Mouse (Mus musculus) stomach, embryonic 14.5 days (tissue): Measurements from ENCODE around the gene Tbc1d13. TPM values are rescaled to one million over a fixed set of nuclear protein-coding genes. Genes with fewer than 3 reads are reported as not detected.

Experiments
- ATAC-seq: fragments of 200-750 bp; cut with Nextera tagmentation; 2 replicates; pipeline ENCODE4 v1.8.0; 2017; ENCODE audit warnings: low read depth, moderate TSS enrichment; ENCODE audit not compliant: insufficient number of reproducible peaks, insufficient read depth, low FRiP score
- H3K27ac ChIP-seq: fragments of 300-500 bp; sonication (generic); 2 replicates; pipeline ENCODE4 v1.5.1; 2014; ENCODE audit warnings: mild to moderate bottlenecking, low read length, moderate library complexity, mixed read lengths
- H3K27me3 ChIP-seq: fragments of 300-500 bp; sonication (generic); 2 replicates; pipeline ENCODE4 v1.6.1; 2014; ENCODE audit warnings: low read length, control low read depth, mixed read lengths; ENCODE audit not compliant: control insufficient read depth, insufficient read depth
- H3K36me3 ChIP-seq: fragments of 300-500 bp; sonication (generic); 2 replicates; pipeline ENCODE4 v1.6.1; 2014; ENCODE audit warnings: mild to moderate bottlenecking, control low read depth, low read length, moderate library complexity, mixed read lengths; ENCODE audit not compliant: control insufficient read depth, insufficient read depth
- H3K4me1 ChIP-seq: fragments of 300-500 bp; sonication (generic); 2 replicates; pipeline ENCODE4 v1.6.1; 2014; ENCODE audit warnings: low read length, control low read depth, mixed read lengths; ENCODE audit not compliant: control insufficient read depth, insufficient read depth
- H3K4me2 ChIP-seq: fragments of 300-500 bp; sonication (generic); replicated peaks from 2 replicates; pipeline ENCODE4 v1.6.1; 2014; ENCODE audit warnings: low read depth, low read length, control low read depth
- H3K4me3 ChIP-seq: fragments of 300-500 bp; sonication (generic); 2 replicates; pipeline ENCODE4 v1.5.1; 2014; ENCODE audit warnings: low read depth, low read length, control low read depth
- H3K9ac ChIP-seq: fragments of 300-500 bp; sonication (generic); replicated peaks from 2 replicates; pipeline ENCODE4 v1.6.1; 2014; ENCODE audit warnings: low read depth, mild to moderate bottlenecking, control low read depth, low read length, moderate library complexity, mixed read lengths
- H3K9me3 ChIP-seq: fragments of 300-500 bp; sonication (generic); 2 replicates; pipeline ENCODE4 v1.6.1; 2016; ENCODE audit warnings: low read depth, low read length, control low read depth; ENCODE audit not compliant: control insufficient read depth
- WGBS: fragments of 180-500 bp; shearing (Covaris S2); extraction: QIAGEN DNeasy Blood & Tissue Kit; methylation state at CpG from one replicate; pipeline ENCODE4 v1.1.7; 2014; 5-methylcytosine and 5-hydroxymethylcytosine counted together
- polyA plus RNA-seq: library from polyadenylated mRNA; unstranded; fragments of >200 nt; fragmentation: Nextera tagmentation; extraction: Ambion mirVana; gene quantifications from 2 replicates; pipeline ENCODE4 v1.2.1, GENCODE M21; 2014

The Tbc1d13 gene
- polyA plus RNA-seq, 1 experiment from 2014 or later: 12.4 TPM

- Histone ChIP-seq H3K36me3 (peaks cover 22% of the 10 kb centered on the region), H3K4me2 (no peak overlapping the region), H3K27ac (no peak overlapping the region), H3K9me3 (no peaks in the 10 kb centered on the region), H3K4me3 (no peak overlapping the region), H3K27me3 (no peaks in the 10 kb centered on the region), H3K9ac (no peak overlapping the region), H3K4me1 (peaks cover 9% of the 10 kb centered on the region; the same call in 1 of the 2 replicates)
- no peak for ATAC-seq
- 72% methylated on average over 2 of the region's 2 CpGs for WGBS
These were observed 37.5 kb upstream of the Tbc1d13 start for GRCm38 (mm10) chr2:30095882-30096527.

GRCm38 (mm10) chr2:30100214-30100613, 33.3 kb upstream of the Tbc1d13 start:
- H3K4me3 ChIP-seq: no peak overlapping the region
- no peak for ATAC-seq
- H3K27ac ChIP-seq: no peak overlapping the region
- H3K36me3 ChIP-seq: peaks cover 41% of the 10 kb centered on the region
- 73% methylated on average over 4 of the region's 4 CpGs for WGBS
- no peaks in the 10 kb centered on the region for H3K9me3 ChIP-seq
- H3K9ac ChIP-seq: no peak overlapping the region
- no peaks in the 10 kb centered on the region for H3K4me1 ChIP-seq
- no peaks in the 10 kb centered on the region for H3K27me3 ChIP-seq
- no peak overlapping the region for H3K4me2 ChIP-seq

- H3K27ac ChIP-seq: no peak overlapping the region
- peaks cover 55% of the 10 kb centered on the region for H3K36me3 ChIP-seq
- no peak for ATAC-seq
- H3K4me3 ChIP-seq: no peak overlapping the region
- H3K4me1 ChIP-seq: no peaks in the 10 kb centered on the region
- H3K9ac ChIP-seq: no peak overlapping the region
- no peaks in the 10 kb centered on the region for H3K9me3 ChIP-seq
- H3K27me3 ChIP-seq: no peaks in the 10 kb centered on the region
- H3K4me2 ChIP-seq: no peak overlapping the region
These were observed 27.2 kb upstream of the Tbc1d13 start for GRCm38 (mm10) chr2:30106364-30106763.

- H3K9ac ChIP-seq: no peak overlapping the region
- no peaks in the 10 kb centered on the region for H3K4me1 ChIP-seq
- no peak for ATAC-seq
- no peaks in the 10 kb centered on the region for H3K27me3 ChIP-seq
- no peak overlapping the region for H3K27ac ChIP-seq
- H3K4me2 ChIP-seq: no peak overlapping the region
- H3K9me3 ChIP-seq: no peaks in the 10 kb centered on the region
- 91% methylated on average over 5 of the region's 5 CpGs for WGBS
- no peak overlapping the region for H3K4me3 ChIP-seq
- peaks cover 55% of the 10 kb centered on the region for H3K36me3 ChIP-seq
These were observed 25.9 kb upstream of the Tbc1d13 start for GRCm38 (mm10) chr2:30107646-30108045.

- no peak for ATAC-seq
- WGBS: 89% methylated on average over 4 of the region's 4 CpGs
- Histone ChIP-seq H3K4me3 (no peak overlapping the region), H3K4me1 (no peaks in the 10 kb centered on the region), H3K9me3 (no peaks in the 10 kb centered on the region), H3K27ac (no peak overlapping the region), H3K27me3 (no peaks in the 10 kb centered on the region), H3K9ac (no peak overlapping the region), H3K36me3 (peaks cover 50% of the 10 kb centered on the region), H3K4me2 (no peak overlapping the region)
These were observed 25.3 kb upstream of the Tbc1d13 start for GRCm38 (mm10) chr2:30108260-30108659.

GRCm38 (mm10) chr2:30111500-30111899, 22.0 kb upstream of the Tbc1d13 start:
- 87% methylated on average over 2 of the region's 2 CpGs for WGBS
- H3K27ac ChIP-seq: no peak overlapping the region
- ATAC-seq: no peak

GRCm38 (mm10) chr2:30112564-30112963, 21.0 kb upstream of the Tbc1d13 start:
- Histone ChIP-seq H3K27ac (no peak overlapping the region), H3K4me3 (no peak overlapping the region), H3K36me3 (peaks cover 27% of the 10 kb centered on the region), H3K27me3 (no peaks in the 10 kb centered on the region), H3K9me3 (no peaks in the 10 kb centered on the region), H3K4me2 (no peak overlapping the region), H3K9ac (no peak overlapping the region), H3K4me1 (no peaks in the 10 kb centered on the region)
- WGBS: 88% methylated on average over 5 of the region's 5 CpGs
- no peak for ATAC-seq

More at GRCm38 (mm10) chr2:30111500-30111899, 22.0 kb upstream of the Tbc1d13 start:
- Histone ChIP-seq H3K4me1 (no peaks in the 10 kb centered on the region), H3K9me3 (no peaks in the 10 kb centered on the region), H3K9ac (no peak overlapping the region), H3K27me3 (no peaks in the 10 kb centered on the region), H3K4me3 (no peak overlapping the region), H3K36me3 (peaks cover 33% of the 10 kb centered on the region), H3K4me2 (no peak overlapping the region)

GRCm38 (mm10) chr2:30119641-30120051, 13.9 kb upstream of the Tbc1d13 start:
- Histone ChIP-seq H3K9ac (no peak overlapping the region), H3K9me3 (no peaks in the 10 kb centered on the region), H3K27ac (no peak overlapping the region), H3K36me3 (no peaks in the 10 kb centered on the region), H3K4me3 (no peak overlapping the region), H3K4me1 (peaks cover 8% of the 10 kb centered on the region; the same call in 1 of the 2 replicates), H3K4me2 (no peak overlapping the region), H3K27me3 (no peaks in the 10 kb centered on the region)
- 42% methylated on average over 6 of the region's 6 CpGs for WGBS
- no peak for ATAC-seq

GRCm38 (mm10) chr2:30120269-30120668, 13.3 kb upstream of the Tbc1d13 start:
- Histone ChIP-seq H3K9ac (no peak overlapping the region), H3K4me3 (no peak overlapping the region), H3K36me3 (no peaks in the 10 kb centered on the region), H3K4me2 (no peak overlapping the region), H3K27ac (no peak overlapping the region), H3K4me1 (peaks cover 14% of the 10 kb centered on the region; the same call in 1 of the 2 replicates), H3K9me3 (no peaks in the 10 kb centered on the region), H3K27me3 (no peaks in the 10 kb centered on the region)
- no peak for ATAC-seq
- 91% methylated on average over 4 of the region's 4 CpGs for WGBS
